Mouse (Mus musculus): Measurements from ENCODE around the gene Abr. TPM values are rescaled to one million over a fixed set of nuclear protein-coding genes. Genes with fewer than 3 reads are reported as not detected.

Abr gene
- polyA plus RNA-seq (2015; fragmentation: Nextera tagmentation; extraction: Ambion mirVana) = 88.4 and 93.5 TPM in 2 replicates

DNA sequence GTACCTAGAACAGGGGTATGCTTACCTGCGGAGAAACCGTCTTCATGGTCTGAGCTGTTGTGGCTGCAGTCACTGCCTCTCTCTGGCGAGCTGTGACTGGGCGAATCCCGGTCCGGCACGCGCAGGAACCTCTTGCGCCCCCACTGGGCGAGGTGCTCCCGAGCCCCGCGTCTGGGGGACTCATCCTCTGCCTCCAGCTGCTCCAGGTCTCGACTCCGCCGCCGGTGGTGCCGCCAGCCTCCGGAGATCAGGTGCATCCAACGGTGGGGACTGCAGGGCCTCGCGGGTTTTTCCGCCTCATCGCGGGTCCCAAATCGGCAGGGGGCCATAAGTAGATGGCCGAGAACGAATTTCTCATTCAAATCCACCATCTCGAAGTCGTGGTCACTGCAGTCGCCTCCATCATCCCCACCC lies at the start of gene Abr:
TSS of gene Abr (minus strand) at position 163 of the 414 bp plus-strand sequence.
- peak; percentile 61 for ATAC-seq
- Histone ChIP-seq H3K4me1 (replicated peaks) (peaks cover 27% of the 10 kb centered on the region), H3K9me3 (no peaks in the 10 kb centered on the region), H3K9ac (replicated peaks) (peak within 1 kb of the TSS; percentile 71), H3K4me2 (replicated peaks) (peak within 1 kb of the TSS; percentile 100), H3K36me3 (no peaks in the 10 kb centered on the region), H3K27ac (no peak within 1 kb of the TSS), H3K4me3 (replicated peaks) (peak within 1 kb of the TSS; percentile 65), H3K27me3 (peaks cover 49% of the 10 kb centered on the region)
- under 1% methylated on average over 31 of the region's 31 CpGs for WGBS

- Histone ChIP-seq H3K27ac (no peak overlapping the region), H3K4me1 (replicated peaks) (peaks cover 15% of the 10 kb centered on the region), H3K27me3 (peaks cover 81% of the 10 kb centered on the region), H3K4me3 (replicated peaks) (no peak overlapping the region), H3K9ac (replicated peaks) (no peak overlapping the region), H3K36me3 (no peaks in the 10 kb centered on the region), H3K9me3 (no peaks in the 10 kb centered on the region), H3K4me2 (replicated peaks) (no peak overlapping the region)
- WGBS = 28% methylated on average over 4 of the region's 4 CpGs
- ATAC-seq = no peak
These were observed 45.7 kb upstream of the Abr start for GRCm38 (mm10) chr11:76667807-76668206.

DNA sequence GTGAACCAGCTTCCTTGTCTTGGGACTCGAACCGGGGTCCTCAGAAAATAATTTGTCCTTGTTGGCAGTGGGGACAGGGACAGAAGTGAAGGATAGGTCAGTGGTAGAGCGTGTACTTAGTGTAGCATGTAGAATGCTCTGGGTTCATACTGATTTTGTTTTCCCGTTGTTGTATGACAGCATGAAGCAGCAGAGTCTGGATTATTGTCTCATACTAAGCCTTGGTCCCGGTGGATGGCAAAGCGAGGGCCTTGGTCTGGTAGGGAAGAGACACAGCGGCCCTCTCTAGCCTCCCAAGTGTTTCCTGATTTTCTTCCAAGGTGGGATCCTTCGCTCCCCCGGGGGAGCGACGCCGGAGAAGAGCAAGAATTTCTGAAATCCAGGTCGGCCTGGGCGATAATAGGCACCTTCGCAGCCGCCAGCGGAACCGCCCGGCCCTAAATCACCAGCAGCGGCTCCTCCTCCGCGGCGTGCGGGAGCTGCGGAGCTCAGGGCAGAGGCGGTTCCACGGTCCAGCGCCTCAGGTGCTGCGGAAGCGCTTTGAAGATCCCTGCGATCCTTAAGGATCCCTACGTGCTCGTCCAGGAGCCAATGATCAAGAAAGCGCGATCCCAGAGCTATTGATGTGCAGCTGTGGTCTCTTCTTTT lies 44.0 kb upstream of the Abr start:
- no peaks in the 10 kb centered on the region for H3K36me3 ChIP-seq
- H3K9me3 ChIP-seq = no peaks in the 10 kb centered on the region
- 0 out of 2 replicates have a peak, but pooled peaks cover 10% of the 10 kb centered on the region for H3K4me1 ChIP-seq (replicated peaks)
- peak overlapping the region; percentile 67 for H3K9ac ChIP-seq (replicated peaks)
- ATAC-seq = no peak
- H3K27ac ChIP-seq = no peak overlapping the region
- H3K4me3 ChIP-seq (replicated peaks) = peak overlapping the region; percentile 43
- peaks cover 64% of the 10 kb centered on the region for H3K27me3 ChIP-seq
- WGBS = 9% methylated on average over 30 of the region's 35 CpGs
- H3K4me2 ChIP-seq (replicated peaks) = peak overlapping the region; percentile 73

GRCm38 (mm10) chr11:76661790-76662468 lies 39.8 kb upstream of the Abr start:
- no peaks in the 10 kb centered on the region for H3K9me3 ChIP-seq
- H3K27ac ChIP-seq = no peak overlapping the region
- no peaks in the 10 kb centered on the region for H3K36me3 ChIP-seq
- WGBS = 71% methylated on average over 7 of the region's 7 CpGs
- no peak overlapping the region for H3K9ac ChIP-seq (replicated peaks)
- peaks cover 27% of the 10 kb centered on the region for H3K27me3 ChIP-seq
- H3K4me3 ChIP-seq (replicated peaks) = no peak overlapping the region
- H3K4me2 ChIP-seq (replicated peaks) = no peak overlapping the region
- ATAC-seq = no peak
- 0 out of 2 replicates have a peak, but pooled peaks cover 10% of the 10 kb centered on the region for H3K4me1 ChIP-seq (replicated peaks)

DNA sequence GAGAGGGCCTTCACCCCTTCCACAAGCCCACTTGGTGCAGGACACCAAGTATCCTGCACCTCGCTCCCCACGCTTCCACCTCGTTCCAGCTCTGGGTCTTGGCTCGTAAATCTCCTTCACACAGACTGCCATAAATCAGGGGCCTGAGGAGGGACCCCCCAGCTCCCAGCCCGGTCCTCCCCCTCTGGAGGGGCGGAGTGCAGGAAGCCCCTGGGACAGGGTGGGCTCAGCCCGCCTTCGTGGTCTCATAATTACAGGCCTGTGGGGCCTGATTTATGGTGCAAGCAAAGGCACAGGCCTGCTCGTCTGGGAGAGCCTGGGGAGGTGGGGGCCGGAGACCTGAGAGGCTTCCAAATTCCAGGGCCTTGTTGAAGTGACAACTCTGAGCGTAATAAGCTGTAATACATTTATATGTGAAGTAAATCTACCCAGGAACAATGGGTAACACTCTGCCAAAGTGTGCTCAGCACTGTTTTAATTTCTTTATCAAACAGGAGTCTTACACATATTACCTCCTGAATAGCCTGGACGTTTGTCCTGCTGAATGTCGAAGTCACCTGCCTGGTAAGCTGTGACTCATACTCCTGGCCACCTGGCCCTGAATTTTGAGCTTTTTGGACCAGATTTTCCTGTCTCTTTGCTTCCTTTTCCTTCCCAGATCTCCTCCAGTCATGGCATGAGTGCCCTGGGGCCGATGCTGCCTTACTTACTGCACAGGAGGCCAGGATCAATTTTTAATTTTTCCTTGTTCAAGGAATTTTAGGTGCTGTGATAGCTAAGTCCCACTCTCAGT lies 37.2 kb upstream of the Abr start:
- H3K27ac ChIP-seq = no peak overlapping the region
- H3K9ac ChIP-seq (replicated peaks) = no peak overlapping the region
- no peak for ATAC-seq
- no peaks in the 10 kb centered on the region for H3K36me3 ChIP-seq
- H3K4me3 ChIP-seq (replicated peaks) = no peak overlapping the region
- no peaks in the 10 kb centered on the region for H3K9me3 ChIP-seq
- 86% methylated on average over 14 of the region's 14 CpGs for WGBS
- H3K4me1 ChIP-seq (replicated peaks) = no peaks in the 10 kb centered on the region
- peaks cover 2% of the 10 kb centered on the region; the same call in 1 of the 2 replicates for H3K27me3 ChIP-seq
- H3K4me2 ChIP-seq (replicated peaks) = no peak overlapping the region

GRCm38 (mm10) chr11:76657450-76657970 lies 35.4 kb upstream of the Abr start:
- no peak for ATAC-seq
- H3K27ac ChIP-seq = no peak overlapping the region
- no peaks in the 10 kb centered on the region for H3K36me3 ChIP-seq
- H3K4me2 ChIP-seq (replicated peaks) = no peak overlapping the region
- no peaks in the 10 kb centered on the region for H3K27me3 ChIP-seq
- WGBS = 35% methylated on average over 4 of the region's 4 CpGs
- H3K9ac ChIP-seq (replicated peaks) = no peak overlapping the region
- H3K4me3 ChIP-seq (replicated peaks) = no peak overlapping the region
- H3K9me3 ChIP-seq = no peaks in the 10 kb centered on the region
- no peaks in the 10 kb centered on the region for H3K4me1 ChIP-seq (replicated peaks)

- H3K4me1 ChIP-seq (replicated peaks) = 0 out of 2 replicates have a peak, but pooled peaks cover 2% of the 10 kb centered on the region
- H3K36me3 ChIP-seq = no peaks in the 10 kb centered on the region
- H3K9ac ChIP-seq (replicated peaks) = no peak overlapping the region
- 5% methylated on average over 10 of the region's 10 CpGs for WGBS
- no peaks in the 10 kb centered on the region for H3K9me3 ChIP-seq
- no peak overlapping the region for H3K27ac ChIP-seq
- ATAC-seq = no peak
- no peaks in the 10 kb centered on the region for H3K27me3 ChIP-seq
- no peak overlapping the region; the same call in 1 of the 2 replicates for H3K4me3 ChIP-seq (replicated peaks)
- H3K4me2 ChIP-seq (replicated peaks) = 0 out of 2 replicates have a peak overlapping the region, but pooled peaks have one; percentile 19
These were observed 33.0 kb upstream of the Abr start for GRCm38 (mm10) chr11:76655106-76655505.

- Histone ChIP-seq H3K9me3 (no peaks in the 10 kb centered on the region), H3K27me3 (no peaks in the 10 kb centered on the region), H3K4me3 (replicated peaks) (no peak overlapping the region), H3K9ac (replicated peaks) (no peak overlapping the region), H3K4me1 (replicated peaks) (0 out of 2 replicates have a peak, but pooled peaks cover 2% of the 10 kb centered on the region), H3K27ac (no peak overlapping the region), H3K4me2 (replicated peaks) (no peak overlapping the region), H3K36me3 (no peaks in the 10 kb centered on the region)
- 39% methylated on average over 3 of the region's 3 CpGs for WGBS
- 0 out of 2 replicates have a peak, but pooled peaks have one; percentile 43 for ATAC-seq
These were observed 30.8 kb upstream of the Abr start for GRCm38 (mm10) chr11:76652838-76653334.

- Histone ChIP-seq H3K36me3 (no peaks in the 10 kb centered on the region), H3K27ac (no peak overlapping the region), H3K9ac (replicated peaks) (no peak overlapping the region), H3K27me3 (no peaks in the 10 kb centered on the region), H3K9me3 (no peaks in the 10 kb centered on the region), H3K4me2 (replicated peaks) (no peak overlapping the region), H3K4me3 (replicated peaks) (no peak overlapping the region), H3K4me1 (replicated peaks) (peaks cover 20% of the 10 kb centered on the region)
- no peak for ATAC-seq
- 65% methylated on average over 11 of the region's 14 CpGs for WGBS
These were observed 28.9 kb upstream of the Abr start for GRCm38 (mm10) chr11:76650862-76651560.

DNA sequence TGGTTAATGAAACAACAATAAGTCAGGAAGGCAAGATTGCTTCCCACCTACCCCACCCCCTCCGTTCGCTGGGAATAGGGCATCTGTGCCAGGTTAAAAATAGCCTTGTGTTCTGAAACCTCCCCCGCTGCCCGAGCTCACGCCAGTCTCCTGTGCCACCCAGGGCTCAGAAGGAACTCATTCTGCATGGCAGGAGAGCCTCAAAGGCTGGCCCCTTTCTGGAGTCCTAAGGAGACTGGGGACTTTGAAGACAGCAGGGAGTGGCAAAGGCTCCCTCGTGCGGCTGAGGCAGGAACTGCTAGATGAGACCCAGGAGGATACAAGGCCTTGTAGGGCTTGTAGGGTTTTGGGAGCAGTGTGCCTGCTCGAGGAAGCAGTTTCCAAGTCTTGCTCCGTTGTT lies 25.4 kb upstream of the Abr start:
- Histone ChIP-seq H3K9me3 (no peaks in the 10 kb centered on the region), H3K27ac (peak overlapping the region; percentile 71), H3K36me3 (no peaks in the 10 kb centered on the region), H3K27me3 (no peaks in the 10 kb centered on the region), H3K4me3 (replicated peaks) (0 out of 2 replicates have a peak overlapping the region, but pooled peaks have one; percentile 0), H3K9ac (replicated peaks) (no peak overlapping the region), H3K4me2 (replicated peaks) (peak overlapping the region; percentile 35), H3K4me1 (replicated peaks) (peaks cover 40% of the 10 kb centered on the region)
- peak; percentile 43; the same call in 1 of the 2 replicates for ATAC-seq
- 6% methylated on average over 9 of the region's 9 CpGs for whole genome bisulfite sequencing

GRCm38 (mm10) chr11:76647062-76647461 lies 24.9 kb upstream of the Abr start:
- peak overlapping the region; percentile 71 for H3K27ac ChIP-seq
- H3K4me1 ChIP-seq (replicated peaks) = peaks cover 38% of the 10 kb centered on the region
- peak; percentile 77 for ATAC-seq
- H3K36me3 ChIP-seq = no peaks in the 10 kb centered on the region
- 0 out of 2 replicates have a peak overlapping the region, but pooled peaks have one; percentile 0 for H3K4me3 ChIP-seq (replicated peaks)
- H3K9ac ChIP-seq (replicated peaks) = no peak overlapping the region
- no peaks in the 10 kb centered on the region for H3K9me3 ChIP-seq
- peak overlapping the region; percentile 35 for H3K4me2 ChIP-seq (replicated peaks)
- H3K27me3 ChIP-seq = no peaks in the 10 kb centered on the region
- 4% methylated on average over 7 of the region's 7 CpGs for WGBS
